ENCODE assay signal across 12 mouse cellular contexts in the genomic region with DNA sequence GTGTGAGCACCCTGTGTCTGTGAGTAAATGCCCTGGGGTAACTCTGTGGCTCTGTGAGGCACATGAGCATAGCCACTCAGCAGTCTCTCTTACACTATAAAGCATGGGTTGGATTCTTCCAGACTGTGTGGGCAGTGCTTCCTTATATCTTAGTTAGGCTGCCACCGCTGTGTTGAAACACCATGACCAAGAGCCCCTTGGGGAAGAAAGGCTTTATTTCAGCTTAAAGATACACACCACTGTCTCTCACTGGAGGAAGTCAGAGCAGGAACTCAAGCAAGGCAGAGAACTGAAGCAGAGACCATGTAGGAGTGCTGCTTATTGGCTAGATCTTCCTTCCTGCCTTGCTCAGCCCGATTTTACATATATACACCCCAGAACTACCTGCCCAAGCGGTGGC. TPM values are rescaled to one million over a fixed set of nuclear protein-coding genes. Genes with fewer than 3 reads are reported as not detected.
DNase-seq lines count a peak whose midpoint lies in the region; ATAC-seq lines count a peak whose summit lies in the region.
"Had no signal": no experiment of that assay in that cellular context is flagged by ENCODE, and none has a peak within 500 bp of the region (broad histone marks: within the 10 kb centered on the region; RNA-seq: fewer than 3 reads in every experiment).

No protein-coding gene starts in this region.

- no peaks in the 10 kb centered on the region for H3K27me3 ChIP-seq in liver, embryonic 12.5 days (replicated peaks)
- no peaks in the 10 kb centered on the region for H3K27me3 ChIP-seq in liver, embryonic 11.5 days (replicated peaks; ENCODE audit: control insufficient read depth, insufficient read depth, low read length)
- H3K27me3 ChIP-seq: midbrain, embryonic 12.5 days had no signal

- peak overlapping the region; percentile 37 for H3K27ac ChIP-seq in liver, embryonic 12.5 days
- H3K27ac ChIP-seq in liver, embryonic 11.5 days (ENCODE audit: low read depth, low read length): no peak overlapping the region
- peak overlapping the region; percentile 51 for H3K27ac ChIP-seq in macrophage
- H3K27ac ChIP-seq: midbrain, embryonic 12.5 days had no signal

- H3K79me2 ChIP-seq in macrophage (ENCODE audit: inconsistent target): peaks cover 4% of the 10 kb centered on the region; the same call in 1 of the 2 replicates

- no peak overlapping the region for H3K4me2 ChIP-seq in liver, embryonic 12.5 days
- no peak overlapping the region for H3K4me2 ChIP-seq in liver, embryonic 11.5 days
- H3K4me2 ChIP-seq: midbrain, embryonic 12.5 days had no signal

- WGBS in liver, embryonic 12.5 days (ENCODE audit: insufficient replicate concordance): 76% methylated on average over 3 of the region's 3 CpGs
- 80% methylated on average over 3 of the region's 3 CpGs for WGBS in liver, embryonic 11.5 days
- WGBS in macrophage (ENCODE audit: missing documents): 29% methylated on average over 3 of the region's 3 CpGs

- H3K9ac ChIP-seq in liver, embryonic 12.5 days: 0 out of 2 replicates have a peak overlapping the region, but pooled peaks have one; percentile 12
- no peak overlapping the region for H3K9ac ChIP-seq in liver, embryonic 11.5 days (ENCODE audit: low read depth, low read length)
- H3K9ac ChIP-seq: midbrain, embryonic 12.5 days had no signal

- no peak overlapping the region for H3K4me3 ChIP-seq in liver, embryonic 12.5 days
- H3K4me3 ChIP-seq in liver, embryonic 11.5 days (ENCODE audit: low read depth, low read length): no peak overlapping the region
- no peak overlapping the region for H3K4me3 ChIP-seq in macrophage (ENCODE audit: inconsistent target)
- H3K4me3 ChIP-seq: erythroblast, embryonic 14.5 days; midbrain, embryonic 12.5 days had no signal

- H3K4me1 ChIP-seq in liver, embryonic 12.5 days: peaks cover 89% of the 10 kb centered on the region
- H3K4me1 ChIP-seq in liver, embryonic 11.5 days (replicated peaks; ENCODE audit: control insufficient read depth, insufficient read depth, low read length): peaks cover 35% of the 10 kb centered on the region
- H3K4me1 ChIP-seq: midbrain, embryonic 12.5 days had no signal

- H3K9me3 ChIP-seq in liver, embryonic 12.5 days (replicated peaks): peaks cover 9% of the 10 kb centered on the region; the same call in 1 of the 2 replicates
- H3K9me3 ChIP-seq in liver, embryonic 11.5 days (ENCODE audit: control insufficient read depth, low read length): no peaks in the 10 kb centered on the region
- H3K9me3 ChIP-seq: midbrain, embryonic 12.5 days had no signal

- no peak for ATAC-seq in liver, embryonic 12.5 days
- no peak for ATAC-seq in liver, embryonic 11.5 days (replicated peaks; ENCODE audit: low FRiP score)
- ATAC-seq in CD4-positive, CD25-positive, alpha-beta regulatory T cell, adult 4 months: peak; percentile 31
- ATAC-seq in common myeloid progenitor, adult 5-6 weeks (replicated peaks; ENCODE audit: low read depth, poor library complexity, severe bottlenecking): peak; percentile 69

- DNase-seq in liver, embryonic 11.5 days (ENCODE audit: low spot score): no peak
- DNase-seq in frontal cortex, adult 2 months (ENCODE audit: extremely low spot score in 1 of 2, low spot score in 1 of 2): no peak
- no peak for DNase-seq in right cerebral cortex, adult 2 months (ENCODE audit: low spot score in 2 of 2)
- DNase-seq: heart, adult 11 months; kidney, adult 9 months; thymus, adult 2 months had no signal

- H3K36me3 ChIP-seq in liver, embryonic 12.5 days: peaks cover 100% of the 10 kb centered on the region
- peaks cover 60% of the 10 kb centered on the region for H3K36me3 ChIP-seq in liver, embryonic 11.5 days (ENCODE audit: control insufficient read depth, insufficient read depth, low read length)
- peaks cover 13% of the 10 kb centered on the region; the same call in 1 of the 2 replicates for H3K36me3 ChIP-seq in macrophage (ENCODE audit: inconsistent target)

RNA-seq across cellular contexts. Expression of a gene that starts 23.0 kb away (rescaled TPM):
- polyA plus RNA-seq in liver, embryonic 12.5 days (2016; fragmentation: Nextera tagmentation; extraction: Ambion mirVana): 108 and 113 TPM in 2 replicates
- 81.9 and 84.0 TPM in 2 replicates for polyA plus RNA-seq in liver, embryonic 11.5 days (2014; fragmentation: Nextera tagmentation; extraction: Ambion mirVana)
- polyA plus RNA-seq in CD4-positive, CD25-positive, alpha-beta regulatory T cell, adult 4 months (2017; shearing (Covaris generic)): 10 to 100 TPM; 29.0 to 34.0 TPM
- 14.2 and 18.7 TPM in 2 replicates for total RNA-seq in common myeloid progenitor, adult 5-6 weeks (2017)
- 100 to 1,000 TPM in 10 of 26 experiments, 10 to 100 TPM in 16; 55.7 to 372 (median 82.7) TPM for total RNA-seq in macrophage (2018; cell fraction: chromatin; rRNA removed)
- 10 to 100 TPM; 15.6 to 43.8 (median 25.6) TPM for total RNA-seq in macrophage (2018; cell fraction: cytosol; rRNA removed)
- 100 to 1,000 TPM in 6 of 26 experiments, 10 to 100 TPM in 20; 37.8 to 160 (median 59.7) TPM for total RNA-seq in macrophage (2018; cell fraction: nucleus; rRNA removed)
- 18.3 to 26.7 TPM (median 26.4 TPM) in 3 replicates for polyA plus RNA-seq in macrophage (2018)
- polyA plus RNA-seq in frontal cortex, adult 2 months (2012; rRNA removed): 33.4 and 44.2 TPM in 2 replicates

RNA-seq across cellular contexts. Expression of a gene that starts 46.6 kb away (rescaled TPM):
- polyA plus RNA-seq in liver, embryonic 12.5 days (2016; fragmentation: Nextera tagmentation; extraction: Ambion mirVana): 0.97 and 1.3 TPM in 2 replicates
- 0.70 and 1.2 TPM in 2 replicates for polyA plus RNA-seq in liver, embryonic 11.5 days (2014; fragmentation: Nextera tagmentation; extraction: Ambion mirVana)
- not detected for polyA plus RNA-seq in CD4-positive, CD25-positive, alpha-beta regulatory T cell, adult 4 months (2017; shearing (Covaris generic))
- total RNA-seq in common myeloid progenitor, adult 5-6 weeks (2017): not detected in 2 replicates
- not detected for total RNA-seq in macrophage (2018; cell fraction: chromatin; rRNA removed)
- total RNA-seq in macrophage (2018; cell fraction: cytosol; rRNA removed): not detected
- not detected for total RNA-seq in macrophage (2018; cell fraction: nucleus; rRNA removed)
- not detected in 3 replicates for polyA plus RNA-seq in macrophage (2018)
- 3.5 and 4.0 TPM in 2 replicates for polyA plus RNA-seq in frontal cortex, adult 2 months (2012; rRNA removed)
- polyA plus RNA-seq: erythroblast, embryonic 14.5 days had no signal

Comparison
In these comparisons a context has a peak if more than half of its experiments do, and no peak if none do; other contexts are left out.
1. ATAC-seq: peak in CD4-positive, CD25-positive, alpha-beta regulatory T cell, adult 4 months (single experiment) and common myeloid progenitor, adult 5-6 weeks (single experiment); none in liver, embryonic 12.5 days (single experiment) and liver, embryonic 11.5 days (single experiment).